Mouse (Mus musculus): ENCODE data around the gene Cby3. TPM values are rescaled to one million over a fixed set of nuclear protein-coding genes. Genes with fewer than 3 reads are reported as not detected.

Cby3 gene
- not detected for polyA plus RNA-seq (2015; fragmentation: Illumina TruSeq; extraction: RNeasy Lipid Tissue Mini Kit (QIAGEN cat#74804); ENCODE audit: insufficient read depth, low read depth, low replicate concordance)

GRCm38 (mm10) chr11:50354162-50354561 lies at the start of gene Cby3:
TSS of gene Cby3 (plus strand) at chr11:50354462.

GRCm38 (mm10) chr11:50325496-50326301 lies 28.6 kb upstream of the Cby3 start, which contains the start of gene Canx:
TSS of gene Canx (minus strand) at chr11:50325673.

GRCm38 (mm10) chr11:50376911-50377891 lies 22.9 kb downstream of the Cby3 start, which contains the start of gene Hnrnph1:
TSS of gene Hnrnph1 (plus strand) at chr11:50376990.

Other genes starting within 250 kb of the Cby3 start
- gene Tbc1d9b, start 223.1 kb upstream of the Cby3 start, polyA plus RNA-seq (2015; fragmentation: Illumina TruSeq; extraction: RNeasy Lipid Tissue Mini Kit (QIAGEN cat#74804); ENCODE audit: insufficient read depth, low read depth, low replicate concordance), result 12.1 TPM
- 0.76 TPM for gene Mrnip, start 180.0 kb upstream of the Cby3 start, polyA plus RNA-seq (2015; fragmentation: Illumina TruSeq; extraction: RNeasy Lipid Tissue Mini Kit (QIAGEN cat#74804); ENCODE audit: insufficient read depth, low read depth, low replicate concordance)
- 103 TPM for gene Sqstm1, start 143.6 kb upstream of the Cby3 start, polyA plus RNA-seq (2015; fragmentation: Illumina TruSeq; extraction: RNeasy Lipid Tissue Mini Kit (QIAGEN cat#74804); ENCODE audit: insufficient read depth, low read depth, low replicate concordance)
- 25.8 TPM for gene Mgat4b, start 143.6 kb upstream of the Cby3 start, polyA plus RNA-seq (2015; fragmentation: Illumina TruSeq; extraction: RNeasy Lipid Tissue Mini Kit (QIAGEN cat#74804); ENCODE audit: insufficient read depth, low read depth, low replicate concordance)
- 6.6 TPM for gene Ltc4s, start 115.8 kb upstream of the Cby3 start, polyA plus RNA-seq (2015; fragmentation: Illumina TruSeq; extraction: RNeasy Lipid Tissue Mini Kit (QIAGEN cat#74804); ENCODE audit: insufficient read depth, low read depth, low replicate concordance)
- gene Maml1, start 62.2 kb upstream of the Cby3 start, polyA plus RNA-seq (2015; fragmentation: Illumina TruSeq; extraction: RNeasy Lipid Tissue Mini Kit (QIAGEN cat#74804); ENCODE audit: insufficient read depth, low read depth, low replicate concordance), result 3.2 TPM
- gene Canx, start 28.8 kb upstream of the Cby3 start, polyA plus RNA-seq (2015; fragmentation: Illumina TruSeq; extraction: RNeasy Lipid Tissue Mini Kit (QIAGEN cat#74804); ENCODE audit: insufficient read depth, low read depth, low replicate concordance), result 46.8 TPM
- 153 TPM for gene Hnrnph1, start 22.5 kb downstream of the Cby3 start, polyA plus RNA-seq (2015; fragmentation: Illumina TruSeq; extraction: RNeasy Lipid Tissue Mini Kit (QIAGEN cat#74804); ENCODE audit: insufficient read depth, low read depth, low replicate concordance)
- gene Rufy1, start 76.7 kb downstream of the Cby3 start, polyA plus RNA-seq (2015; fragmentation: Illumina TruSeq; extraction: RNeasy Lipid Tissue Mini Kit (QIAGEN cat#74804); ENCODE audit: insufficient read depth, low read depth, low replicate concordance), result 12.5 TPM
- 4.0 TPM for gene Adamts2, start 247.6 kb downstream of the Cby3 start, polyA plus RNA-seq (2015; fragmentation: Illumina TruSeq; extraction: RNeasy Lipid Tissue Mini Kit (QIAGEN cat#74804); ENCODE audit: insufficient read depth, low read depth, low replicate concordance)

Data from pancreas, adult 10 weeks (tissue).